Mouse (Mus musculus): ENCODE data around the gene Gm5148. TPM values are rescaled to one million over a fixed set of nuclear protein-coding genes. Genes with fewer than 3 reads are reported as not detected.

Gm5148 gene
- polyA plus RNA-seq, 1 experiment from 2014 or later: 8.1 TPM

DNA sequence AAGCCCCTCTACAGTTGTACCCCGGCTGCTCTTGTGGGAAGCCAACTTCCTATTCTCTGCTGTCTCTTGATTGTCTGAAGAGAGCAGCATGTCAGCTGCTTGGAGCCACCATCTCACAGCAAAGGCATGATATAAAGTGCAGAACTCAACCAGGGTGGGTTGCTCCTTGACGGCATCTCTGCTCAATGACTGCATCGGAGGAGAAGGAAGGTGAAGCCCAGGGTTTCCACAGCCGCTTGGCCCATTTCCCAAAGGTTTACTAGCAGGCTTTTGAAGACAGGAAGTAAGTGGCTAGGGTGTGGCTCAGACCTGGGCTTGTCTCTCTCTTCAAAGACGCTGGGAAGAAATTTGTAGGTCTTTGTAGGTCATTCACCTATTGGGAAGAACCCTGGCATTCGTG lies 36.6 kb upstream of the Gm5148 start:
- 69% methylated on average over 6 of the region's 6 CpGs for WGBS
- no peak overlapping the region for H3K4me2 ChIP-seq (replicated peaks; ENCODE audit: low read depth, low read length)
- no peaks in the 10 kb centered on the region for H3K36me3 ChIP-seq (ENCODE audit: control insufficient read depth, insufficient read depth, low read length)
- ATAC-seq (ENCODE audit: low FRiP score, low TSS enrichment): no peak
- H3K9ac ChIP-seq (ENCODE audit: low read depth, low read length): no peak overlapping the region
- no peak overlapping the region for H3K27ac ChIP-seq (ENCODE audit: low read depth, low read length)
- H3K4me3 ChIP-seq (ENCODE audit: low read length): no peak overlapping the region
- H3K27me3 ChIP-seq (ENCODE audit: control insufficient read depth, insufficient read depth, low read length): no peaks in the 10 kb centered on the region
- H3K4me1 ChIP-seq (ENCODE audit: control insufficient read depth, insufficient read depth, low read length): peaks cover 12% of the 10 kb centered on the region
- no peaks in the 10 kb centered on the region for H3K9me3 ChIP-seq (ENCODE audit: control insufficient read depth, low read length)

DNA sequence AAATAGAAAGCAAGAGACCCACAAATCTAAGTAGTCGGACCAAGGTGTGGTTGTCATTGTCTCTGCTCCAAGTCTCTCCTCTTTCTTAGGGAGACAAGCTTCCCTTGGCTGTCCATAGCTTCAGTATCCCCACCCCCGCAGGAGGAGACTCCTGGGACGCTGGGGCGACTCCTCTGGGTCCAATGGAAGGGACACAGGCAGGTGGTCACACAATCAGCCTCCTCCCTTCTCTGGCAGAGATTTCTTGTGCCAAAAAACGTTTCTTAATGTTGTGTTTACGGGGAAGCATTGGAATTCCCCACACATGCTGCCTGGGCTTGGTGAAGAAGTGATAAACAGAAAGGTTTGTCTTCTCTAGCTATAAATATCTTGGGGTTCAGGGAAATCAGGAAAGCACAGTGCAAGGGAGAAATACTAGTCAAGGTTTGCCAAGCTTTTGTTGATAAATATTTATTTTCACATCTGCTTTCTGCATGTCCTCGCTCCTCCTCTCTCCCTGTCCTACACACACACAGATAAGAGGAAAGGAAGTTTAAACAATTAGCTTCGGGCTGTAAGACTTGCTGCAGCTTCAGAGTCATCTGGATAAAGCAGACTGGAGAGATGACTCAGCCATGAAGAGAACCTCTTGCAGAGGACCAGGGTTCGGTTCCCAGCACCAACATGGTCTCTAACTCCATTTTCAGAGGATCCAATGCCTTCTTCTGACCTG lies 34.5 kb upstream of the Gm5148 start:
- Histone ChIP-seq H3K9me3 (ENCODE audit: control insufficient read depth, low read length) (no peaks in the 10 kb centered on the region), H3K4me3 (ENCODE audit: low read length) (no peak overlapping the region), H3K4me2 (replicated peaks; ENCODE audit: low read depth, low read length) (peak overlapping the region; percentile 12), H3K36me3 (ENCODE audit: control insufficient read depth, insufficient read depth, low read length) (no peaks in the 10 kb centered on the region), H3K9ac (ENCODE audit: low read depth, low read length) (no peak overlapping the region), H3K4me1 (ENCODE audit: control insufficient read depth, insufficient read depth, low read length) (peaks cover 11% of the 10 kb centered on the region), H3K27ac (ENCODE audit: low read depth, low read length) (no peak overlapping the region), H3K27me3 (ENCODE audit: control insufficient read depth, insufficient read depth, low read length) (no peaks in the 10 kb centered on the region)
- no peak for ATAC-seq (ENCODE audit: low FRiP score, low TSS enrichment)
- 49% methylated on average over 9 of the region's 9 CpGs for WGBS

DNA sequence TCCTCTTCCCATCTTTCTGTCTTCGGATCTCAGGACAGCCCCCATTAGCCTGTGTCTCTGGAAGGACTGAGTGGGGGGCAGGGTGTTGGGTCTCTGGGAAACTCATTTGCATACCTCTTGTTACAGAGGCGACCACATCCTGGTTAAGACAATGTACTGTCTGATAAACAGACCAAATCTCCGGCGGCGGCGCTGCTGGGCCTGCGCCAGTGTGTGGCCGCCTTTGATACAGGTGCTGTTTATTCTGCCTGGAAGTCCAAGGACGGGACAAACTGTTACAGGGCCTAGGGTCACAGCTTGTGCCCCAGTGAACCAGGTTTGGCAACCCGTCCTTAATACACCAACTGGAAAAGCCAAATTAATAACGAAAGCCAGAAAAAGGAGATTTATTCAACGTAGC lies 33.8 kb upstream of the Gm5148 start:
- 12% methylated on average over 12 of the region's 12 CpGs for WGBS
- peaks cover 11% of the 10 kb centered on the region for H3K4me1 ChIP-seq (ENCODE audit: control insufficient read depth, insufficient read depth, low read length)
- no peak overlapping the region for H3K4me3 ChIP-seq (ENCODE audit: low read length)
- no peaks in the 10 kb centered on the region for H3K9me3 ChIP-seq (ENCODE audit: control insufficient read depth, low read length)
- H3K4me2 ChIP-seq (replicated peaks; ENCODE audit: low read depth, low read length): peak overlapping the region; percentile 12
- peak; percentile 71 for ATAC-seq (ENCODE audit: low FRiP score, low TSS enrichment)
- H3K27me3 ChIP-seq (ENCODE audit: control insufficient read depth, insufficient read depth, low read length): no peaks in the 10 kb centered on the region
- H3K36me3 ChIP-seq (ENCODE audit: control insufficient read depth, insufficient read depth, low read length): no peaks in the 10 kb centered on the region
- no peak overlapping the region for H3K9ac ChIP-seq (ENCODE audit: low read depth, low read length)
- no peak overlapping the region for H3K27ac ChIP-seq (ENCODE audit: low read depth, low read length)

DNA sequence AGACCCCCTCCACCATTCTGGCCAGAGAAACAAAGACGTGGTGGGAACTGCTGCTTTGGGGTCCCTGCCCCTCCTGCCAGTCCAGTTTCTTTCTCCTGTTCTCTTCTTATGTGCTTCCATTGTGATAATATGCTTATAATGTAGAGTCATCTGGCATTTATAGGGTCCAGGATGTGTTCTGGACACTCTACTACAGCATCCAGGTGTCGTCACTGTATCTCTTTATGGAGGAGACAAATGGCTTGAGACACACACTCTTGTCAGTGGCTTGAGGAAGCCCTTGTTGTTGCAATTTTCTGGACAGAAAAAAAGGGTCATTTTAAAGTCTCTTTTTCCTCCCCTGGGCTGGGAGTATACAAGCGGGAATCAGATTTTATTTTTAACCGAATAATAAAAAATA lies 33.3 kb upstream of the Gm5148 start:
- H3K4me3 ChIP-seq (ENCODE audit: low read length): no peak overlapping the region
- 29% methylated on average over 4 of the region's 4 CpGs for WGBS
- peaks cover 11% of the 10 kb centered on the region for H3K4me1 ChIP-seq (ENCODE audit: control insufficient read depth, insufficient read depth, low read length)
- H3K27ac ChIP-seq (ENCODE audit: low read depth, low read length): no peak overlapping the region
- ATAC-seq (ENCODE audit: low FRiP score, low TSS enrichment): no peak
- no peak overlapping the region for H3K9ac ChIP-seq (ENCODE audit: low read depth, low read length)
- H3K36me3 ChIP-seq (ENCODE audit: control insufficient read depth, insufficient read depth, low read length): no peaks in the 10 kb centered on the region
- no peaks in the 10 kb centered on the region for H3K27me3 ChIP-seq (ENCODE audit: control insufficient read depth, insufficient read depth, low read length)
- peak overlapping the region; percentile 12; the same call in 1 of the 2 replicates for H3K4me2 ChIP-seq (replicated peaks; ENCODE audit: low read depth, low read length)
- no peaks in the 10 kb centered on the region for H3K9me3 ChIP-seq (ENCODE audit: control insufficient read depth, low read length)

DNA sequence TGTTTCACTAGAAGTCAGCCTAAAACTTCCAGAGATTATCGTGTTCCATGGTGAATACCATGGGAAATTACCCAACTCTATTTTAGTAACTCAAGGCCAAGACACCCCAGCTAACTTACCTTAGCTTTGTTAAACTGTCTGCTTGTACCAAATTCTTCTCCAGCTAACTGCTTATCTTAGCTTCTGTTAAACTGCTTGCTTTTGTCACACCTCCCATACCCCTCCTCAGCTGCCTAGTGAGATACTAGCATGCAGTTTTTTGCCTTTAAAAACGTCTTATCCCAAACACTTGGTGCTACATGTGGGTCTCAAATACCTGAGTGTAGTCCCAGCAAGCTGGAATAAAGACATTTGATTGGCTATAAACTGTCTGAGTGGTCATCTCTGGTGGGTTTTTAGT lies 31.7 kb upstream of the Gm5148 start:
- 75% methylated on average over 2 of the region's 2 CpGs for WGBS

DNA sequence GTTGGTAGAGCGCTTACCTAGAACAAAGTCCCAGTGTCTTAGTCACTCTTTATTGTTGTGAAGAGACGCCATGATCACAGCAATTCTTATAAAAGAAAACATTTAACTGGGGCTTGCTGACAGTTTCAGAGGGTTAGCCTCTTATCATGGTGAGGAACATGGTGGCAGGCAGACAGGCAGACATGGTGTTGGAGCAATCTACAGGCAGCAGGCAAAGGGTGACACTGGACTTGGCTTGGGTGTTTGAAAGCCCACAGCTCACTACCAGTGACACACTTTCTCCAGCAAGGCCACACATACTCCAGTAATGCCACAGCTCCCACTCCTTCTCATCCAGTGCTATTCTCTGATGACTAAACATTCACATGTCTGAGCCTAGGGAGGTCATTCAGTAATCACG lies 30.3 kb upstream of the Gm5148 start:
- H3K9ac ChIP-seq (ENCODE audit: low read depth, low read length): no peak overlapping the region
- no peaks in the 10 kb centered on the region for H3K9me3 ChIP-seq (ENCODE audit: control insufficient read depth, low read length)
- WGBS: 89% methylated on average over 3 of the region's 3 CpGs
- H3K4me2 ChIP-seq (replicated peaks; ENCODE audit: low read depth, low read length): no peak overlapping the region
- no peaks in the 10 kb centered on the region for H3K27me3 ChIP-seq (ENCODE audit: control insufficient read depth, insufficient read depth, low read length)
- H3K36me3 ChIP-seq (ENCODE audit: control insufficient read depth, insufficient read depth, low read length): no peaks in the 10 kb centered on the region
- ATAC-seq (ENCODE audit: low FRiP score, low TSS enrichment): no peak
- no peak overlapping the region for H3K27ac ChIP-seq (ENCODE audit: low read depth, low read length)
- no peak overlapping the region for H3K4me3 ChIP-seq (ENCODE audit: low read length)
- peaks cover 11% of the 10 kb centered on the region for H3K4me1 ChIP-seq (ENCODE audit: control insufficient read depth, insufficient read depth, low read length)

More for the DNA sequence above, 31.7 kb upstream of the Gm5148 start:
- ATAC-seq (ENCODE audit: low FRiP score, low TSS enrichment): no peak
- H3K9ac ChIP-seq (ENCODE audit: low read depth, low read length): no peak overlapping the region
- no peak overlapping the region for H3K4me3 ChIP-seq (ENCODE audit: low read length)
- no peak overlapping the region for H3K27ac ChIP-seq (ENCODE audit: low read depth, low read length)
- H3K4me2 ChIP-seq (replicated peaks; ENCODE audit: low read depth, low read length): no peak overlapping the region
- H3K4me1 ChIP-seq (ENCODE audit: control insufficient read depth, insufficient read depth, low read length): peaks cover 11% of the 10 kb centered on the region
- no peaks in the 10 kb centered on the region for H3K9me3 ChIP-seq (ENCODE audit: control insufficient read depth, low read length)
- no peaks in the 10 kb centered on the region for H3K36me3 ChIP-seq (ENCODE audit: control insufficient read depth, insufficient read depth, low read length)
- H3K27me3 ChIP-seq (ENCODE audit: control insufficient read depth, insufficient read depth, low read length): no peaks in the 10 kb centered on the region

DNA sequence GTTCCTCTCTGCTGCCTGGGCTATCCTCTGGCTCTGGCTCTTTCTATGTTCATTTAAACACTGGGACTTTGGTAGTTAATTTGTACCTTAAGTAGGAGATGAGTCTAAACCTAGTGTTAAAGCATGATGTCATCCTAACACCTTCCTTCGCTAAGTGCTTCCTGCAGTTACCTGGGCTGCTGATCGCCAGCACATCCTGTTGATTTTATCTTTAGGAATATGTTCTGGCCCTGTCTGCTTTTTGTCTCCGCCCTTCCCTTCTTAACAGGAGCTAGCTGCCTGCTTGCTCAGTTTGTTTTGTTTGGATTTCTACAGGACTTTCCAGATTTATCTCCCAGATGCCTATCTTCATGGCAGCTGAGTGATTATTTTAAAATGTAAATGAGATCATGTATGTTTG lies 28.9 kb upstream of the Gm5148 start:
- Histone ChIP-seq H3K27ac (ENCODE audit: low read depth, low read length) (no peak overlapping the region), H3K9ac (ENCODE audit: low read depth, low read length) (no peak overlapping the region), H3K27me3 (ENCODE audit: control insufficient read depth, insufficient read depth, low read length) (no peaks in the 10 kb centered on the region), H3K4me2 (replicated peaks; ENCODE audit: low read depth, low read length) (no peak overlapping the region), H3K36me3 (ENCODE audit: control insufficient read depth, insufficient read depth, low read length) (no peaks in the 10 kb centered on the region), H3K9me3 (ENCODE audit: control insufficient read depth, low read length) (no peaks in the 10 kb centered on the region), H3K4me3 (ENCODE audit: low read length) (no peak overlapping the region), H3K4me1 (ENCODE audit: control insufficient read depth, insufficient read depth, low read length) (peaks cover 6% of the 10 kb centered on the region)
- no peak for ATAC-seq (ENCODE audit: low FRiP score, low TSS enrichment)
- 82% methylated on average over 3 of the region's 3 CpGs for WGBS

DNA sequence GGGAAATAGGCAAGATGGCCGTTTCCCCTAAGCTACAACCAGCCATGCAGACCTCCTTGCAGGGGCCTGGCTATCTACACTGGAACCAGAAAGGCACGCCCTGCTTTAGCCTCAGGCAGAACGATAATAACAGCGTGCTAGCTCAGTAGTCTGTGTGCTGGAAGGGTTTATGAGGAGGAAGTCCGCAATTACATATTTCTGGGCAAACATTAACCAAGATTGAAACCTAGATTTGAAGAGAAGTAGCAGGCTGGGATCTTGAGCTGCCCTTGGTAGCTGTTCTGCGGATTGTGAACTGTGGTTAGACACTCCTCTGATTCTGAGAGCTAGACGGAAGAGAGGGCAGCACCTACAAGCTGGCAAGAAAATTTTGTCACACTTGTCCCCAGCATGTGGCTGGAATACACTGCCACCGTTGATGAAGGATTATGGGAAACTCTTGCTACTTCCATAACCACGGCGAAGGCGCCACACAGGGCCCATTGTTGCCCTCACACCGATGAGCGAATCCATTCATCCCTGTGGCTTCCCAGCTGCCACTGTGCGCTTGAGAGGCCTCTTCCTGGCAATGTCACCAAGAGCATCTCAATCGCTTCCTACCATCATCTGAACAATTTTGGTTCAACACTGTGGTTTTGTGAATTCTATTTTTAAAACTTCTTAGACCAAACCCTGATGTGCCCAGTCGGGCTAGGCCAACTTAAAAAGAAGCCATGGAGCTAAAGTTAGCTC lies 23.9 kb upstream of the Gm5148 start:
- H3K9ac ChIP-seq (ENCODE audit: low read depth, low read length): no peak overlapping the region
- H3K27me3 ChIP-seq (ENCODE audit: control insufficient read depth, insufficient read depth, low read length): no peaks in the 10 kb centered on the region
- 82% methylated on average over 16 of the region's 16 CpGs for WGBS
- peak overlapping the region; percentile 51; the same call in 1 of the 2 replicates for H3K27ac ChIP-seq (ENCODE audit: low read depth, low read length)
- H3K9me3 ChIP-seq (ENCODE audit: control insufficient read depth, low read length): no peaks in the 10 kb centered on the region
- no peak overlapping the region for H3K4me3 ChIP-seq (ENCODE audit: low read length)
- H3K36me3 ChIP-seq (ENCODE audit: control insufficient read depth, insufficient read depth, low read length): no peaks in the 10 kb centered on the region
- H3K4me1 ChIP-seq (ENCODE audit: control insufficient read depth, insufficient read depth, low read length): 0 out of 2 replicates have a peak, but pooled peaks cover 3% of the 10 kb centered on the region
- peak; percentile 91 for ATAC-seq (ENCODE audit: low FRiP score, low TSS enrichment)
- H3K4me2 ChIP-seq (replicated peaks; ENCODE audit: low read depth, low read length): no peak overlapping the region

Data from kidney, embryonic 14.5 days (tissue).